Mouse (Mus musculus) stomach, embryonic 15.5 days (tissue): ENCODE data around the gene Glud1. TPM values are rescaled to one million over a fixed set of nuclear protein-coding genes. Genes with fewer than 3 reads are reported as not detected.
A peak's percentile ranks its signal among the peaks of the same experiment; 100 is the strongest.
"Not testable (repeated sequence)": the region's sequence is repeated elsewhere in the genome, so short reads cannot be mapped to it uniquely, and the experiment has no call there.

Source experiments
- ATAC-seq: fragments of 200-750 bp; cut with Nextera tagmentation; 2 replicates; pipeline ENCODE4 v1.8.0; 2017; ENCODE audit warnings: low read depth, moderate number of reproducible peaks, moderate TSS enrichment; ENCODE audit not compliant: insufficient read depth, low FRiP score
- H3K27ac ChIP-seq: fragments of 300-500 bp; sonication (generic); 2 replicates; pipeline ENCODE4 v1.5.1; 2015; ENCODE audit warnings: mild to moderate bottlenecking, inconsistent platforms
- H3K27me3 ChIP-seq: fragments of 300-500 bp; sonication (generic); replicated peaks from 2 replicates; pipeline ENCODE4 v1.6.1; 2015; ENCODE audit warnings: inconsistent platforms
- H3K36me3 ChIP-seq: fragments of 300-500 bp; sonication (generic); 2 replicates; pipeline ENCODE4 v1.6.1; 2015; ENCODE audit warnings: inconsistent platforms
- H3K4me1 ChIP-seq: fragments of 300-500 bp; sonication (generic); 2 replicates; pipeline ENCODE4 v1.6.1; 2015; ENCODE audit warnings: inconsistent platforms
- H3K4me2 ChIP-seq: fragments of 300-500 bp; sonication (generic); 2 replicates; pipeline ENCODE4 v1.6.1; 2015; ENCODE audit warnings: mild to moderate bottlenecking, inconsistent platforms
- H3K4me3 ChIP-seq: fragments of 300-500 bp; sonication (generic); replicated peaks from 2 replicates; pipeline ENCODE4 v1.5.1; 2015; ENCODE audit warnings: inconsistent platforms
- H3K9ac ChIP-seq: fragments of 300-500 bp; sonication (generic); 2 replicates; pipeline ENCODE4 v1.6.1; 2015; ENCODE audit warnings: inconsistent platforms
- H3K9me3 ChIP-seq: fragments of 300-500 bp; sonication (generic); 2 replicates; pipeline ENCODE4 v1.6.1; 2016; ENCODE audit warnings: inconsistent platforms
- WGBS: fragments of 180-500 bp; shearing (Covaris S2); methylation state at CpG from one replicate; pipeline ENCODE4 v1.1.7; 2015; 5-methylcytosine and 5-hydroxymethylcytosine counted together
- polyA plus RNA-seq: library from polyadenylated mRNA; unstranded; fragments of >200 nt; fragmentation: Nextera tagmentation; extraction: Ambion mirVana; gene quantifications from 2 replicates; pipeline ENCODE4 v1.2.1, GENCODE M21; 2015

The Glud1 gene
- polyA plus RNA-seq, 1 experiment from 2014 or later = 86.0 TPM

GRCm38 (mm10) chr14:34357671-34358455 lies 47.3 kb downstream of the Glud1 start:
- Histone ChIP-seq H3K9me3 (no peaks in the 10 kb centered on the region), H3K36me3 (no peaks in the 10 kb centered on the region), H3K4me3 (no peak overlapping the region), H3K4me1 (peaks cover 8% of the 10 kb centered on the region; the same call in 1 of the 2 replicates), H3K27me3 (no peaks in the 10 kb centered on the region), H3K4me2 (no peak overlapping the region), H3K27ac (no peak overlapping the region), H3K9ac (no peak overlapping the region)
- no peak for ATAC-seq
- WGBS = 59% methylated on average over 7 of the region's 7 CpGs

DNA sequence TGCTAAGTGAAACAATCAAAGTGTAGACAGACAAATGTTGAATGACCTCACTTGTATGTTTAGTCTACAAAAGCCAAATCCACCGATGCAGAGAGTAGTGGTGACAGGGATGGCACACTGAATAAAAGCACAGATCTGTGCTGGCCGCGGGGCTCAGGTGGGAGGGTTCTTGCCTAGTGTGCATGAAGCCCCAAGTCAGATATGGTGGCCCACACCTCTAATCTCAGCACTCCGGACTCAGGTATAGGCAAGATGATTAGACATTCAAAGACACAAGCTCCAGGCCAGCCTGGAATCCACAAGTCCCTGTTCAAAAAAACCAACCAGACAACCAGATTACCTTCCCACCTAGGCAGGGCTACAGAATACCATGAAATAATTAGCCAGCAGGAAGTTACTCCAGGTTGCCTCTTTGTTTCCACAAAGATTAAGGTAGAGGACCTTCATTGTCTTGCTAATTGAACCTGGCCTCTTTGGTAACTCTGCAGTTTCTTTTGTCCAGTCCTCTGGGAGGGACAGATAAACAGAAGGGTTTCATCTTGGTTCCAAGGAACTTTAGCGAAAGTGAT lies 49.2 kb downstream of the Glud1 start:
- WGBS = 41% methylated on average over 5 of the region's 5 CpGs
- Histone ChIP-seq H3K27ac (no peak overlapping the region), H3K27me3 (no peaks in the 10 kb centered on the region), H3K4me3 (no peak overlapping the region), H3K9me3 (no peaks in the 10 kb centered on the region), H3K9ac (no peak overlapping the region), H3K36me3 (no peaks in the 10 kb centered on the region), H3K4me2 (no peak overlapping the region), H3K4me1 (peaks cover 15% of the 10 kb centered on the region; the same call in 1 of the 2 replicates)
- no peak for ATAC-seq

- Histone ChIP-seq H3K27me3 (no peaks in the 10 kb centered on the region), H3K4me1 (peaks cover 12% of the 10 kb centered on the region; the same call in 1 of the 2 replicates), H3K4me2 (no peak overlapping the region), H3K27ac (no peak overlapping the region), H3K36me3 (no peaks in the 10 kb centered on the region), H3K4me3 (no peak overlapping the region), H3K9me3 (no peaks in the 10 kb centered on the region), H3K9ac (no peak overlapping the region)
- 48% methylated on average over 6 of the region's 6 CpGs for WGBS
- no peak for ATAC-seq
Observed at GRCm38 (mm10) chr14:34360251-34360650, 49.7 kb downstream of the Glud1 start.

GRCm38 (mm10) chr14:34362135-34362534 lies 51.6 kb downstream of the Glud1 start:
- 48% methylated on average over 4 of the region's 4 CpGs for WGBS
- no peak overlapping the region for H3K27ac ChIP-seq

DNA sequence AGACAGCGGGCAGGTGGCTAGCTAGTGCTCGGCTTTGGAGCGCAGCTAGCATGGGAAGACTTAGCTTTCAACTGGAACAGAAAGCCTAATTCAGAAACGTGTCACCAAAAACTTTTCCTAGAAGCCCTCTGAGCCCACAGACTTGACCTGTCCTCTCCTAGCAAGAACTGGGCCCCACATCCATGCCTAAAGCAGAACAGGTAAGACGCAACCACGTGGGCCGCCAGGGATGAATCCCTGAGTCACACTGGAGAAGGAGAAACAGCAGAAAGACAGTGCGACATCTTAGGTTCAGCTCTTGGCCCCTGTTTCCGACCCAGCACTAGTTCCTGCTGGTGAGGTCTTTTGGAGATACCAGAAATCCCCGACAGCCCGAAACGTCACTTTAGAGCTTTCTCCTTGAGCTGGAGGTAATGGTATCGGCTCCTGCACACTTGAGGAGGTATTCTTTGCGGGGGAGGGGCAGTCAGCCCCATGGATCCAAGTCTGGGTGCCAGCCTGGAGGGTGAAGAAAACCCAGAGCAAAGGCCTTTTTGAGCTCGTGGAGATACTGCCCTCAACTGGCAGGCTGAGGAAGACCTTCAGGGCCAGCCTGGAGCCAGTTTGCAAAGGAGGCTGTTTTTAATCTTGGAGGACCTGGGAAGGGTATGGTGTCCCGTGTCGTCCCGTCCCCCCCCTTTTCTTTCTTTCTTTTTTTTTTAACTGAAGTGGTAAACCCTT lies 52.4 kb downstream of the Glud1 start:
- WGBS = 32% methylated on average over 18 of the region's 18 CpGs
- peak overlapping the region; percentile 43 for H3K4me3 ChIP-seq
- peak overlapping the region; percentile 75; the same call in 1 of the 2 replicates for H3K27ac ChIP-seq
- H3K36me3 ChIP-seq = no peaks in the 10 kb centered on the region
- H3K9ac ChIP-seq = no peak overlapping the region
- H3K4me2 ChIP-seq = peak overlapping the region; percentile 86
- peak; percentile 52; the same call in 1 of the 2 replicates for ATAC-seq
- H3K4me1 ChIP-seq = peaks cover 12% of the 10 kb centered on the region; the same call in 1 of the 2 replicates
- no peaks in the 10 kb centered on the region for H3K27me3 ChIP-seq
- no peaks in the 10 kb centered on the region for H3K9me3 ChIP-seq

More at GRCm38 (mm10) chr14:34362135-34362534, 51.6 kb downstream of the Glud1 start:
- no peaks in the 10 kb centered on the region for H3K9me3 ChIP-seq
- peaks cover 12% of the 10 kb centered on the region; the same call in 1 of the 2 replicates for H3K4me1 ChIP-seq
- H3K36me3 ChIP-seq = no peaks in the 10 kb centered on the region
- no peak overlapping the region for H3K4me3 ChIP-seq
- H3K4me2 ChIP-seq = no peak overlapping the region
- H3K9ac ChIP-seq = no peak overlapping the region
- H3K27me3 ChIP-seq = no peaks in the 10 kb centered on the region
- no peak for ATAC-seq

- Histone ChIP-seq H3K9ac (peak overlapping the region; percentile 32; the same call in 1 of the 2 replicates), H3K36me3 (no peaks in the 10 kb centered on the region), H3K4me3 (peak overlapping the region; percentile 43), H3K9me3 (no peaks in the 10 kb centered on the region), H3K27ac (peak overlapping the region; percentile 75), H3K27me3 (no peaks in the 10 kb centered on the region), H3K4me1 (peaks cover 12% of the 10 kb centered on the region; the same call in 1 of the 2 replicates), H3K4me2 (peak overlapping the region; percentile 86)
- peak; percentile 88 for ATAC-seq
- 4% methylated on average over 32 of the region's 32 CpGs for WGBS
Observed at GRCm38 (mm10) chr14:34363490-34364253, 53.1 kb downstream of the Glud1 start.

- WGBS = 85% methylated on average over 15 of the region's 15 CpGs
- not testable (repeated sequence) for H3K36me3 ChIP-seq, H3K9ac ChIP-seq, ATAC-seq, H3K27me3 ChIP-seq, H3K9me3 ChIP-seq
- Histone ChIP-seq H3K4me3 (peak overlapping the region; percentile 43), H3K4me2 (peak overlapping the region; percentile 86), H3K27ac (0 out of 2 replicates have a peak overlapping the region, but pooled peaks have one; percentile 75), H3K4me1 (peaks cover 12% of the 10 kb centered on the region; the same call in 1 of the 2 replicates)
Observed at GRCm38 (mm10) chr14:34364254-34365146, 54.0 kb downstream of the Glud1 start.

GRCm38 (mm10) chr14:34365147-34365507 lies 54.6 kb downstream of the Glud1 start:
- no peak for ATAC-seq
- H3K27ac ChIP-seq = no peak overlapping the region
- no peak overlapping the region for H3K4me2 ChIP-seq
- no peaks in the 10 kb centered on the region for H3K9me3 ChIP-seq
- no peak overlapping the region for H3K4me3 ChIP-seq
- no peaks in the 10 kb centered on the region for H3K27me3 ChIP-seq
- peaks cover 12% of the 10 kb centered on the region; the same call in 1 of the 2 replicates for H3K4me1 ChIP-seq
- no peaks in the 10 kb centered on the region for H3K36me3 ChIP-seq
- WGBS = 91% methylated on average over 2 of the region's 2 CpGs
- H3K9ac ChIP-seq = no peak overlapping the region

- WGBS = 72% methylated on average over 3 of the region's 3 CpGs
- Histone ChIP-seq H3K4me2 (no peak overlapping the region), H3K9me3 (no peaks in the 10 kb centered on the region), H3K4me1 (peaks cover 13% of the 10 kb centered on the region), H3K36me3 (no peaks in the 10 kb centered on the region), H3K9ac (no peak overlapping the region), H3K27ac (no peak overlapping the region), H3K27me3 (no peaks in the 10 kb centered on the region), H3K4me3 (no peak overlapping the region)
- no peak for ATAC-seq
Observed at GRCm38 (mm10) chr14:34370203-34370602, 59.7 kb downstream of the Glud1 start.

- no peak overlapping the region for H3K9ac ChIP-seq
- H3K4me1 ChIP-seq = peaks cover 13% of the 10 kb centered on the region
- no peak overlapping the region for H3K27ac ChIP-seq
- no peak overlapping the region for H3K4me3 ChIP-seq
- H3K27me3 ChIP-seq = no peaks in the 10 kb centered on the region
- H3K4me2 ChIP-seq = no peak overlapping the region
- no peaks in the 10 kb centered on the region for H3K9me3 ChIP-seq
- 84% methylated on average over 3 of the region's 3 CpGs for WGBS
- no peak for ATAC-seq
- H3K36me3 ChIP-seq = no peaks in the 10 kb centered on the region
Observed at GRCm38 (mm10) chr14:34370921-34371320, 60.4 kb downstream of the Glud1 start.
